Mouse (Mus musculus) monocyte, adult 5-6 weeks (primary cell): ENCODE measurements around the gene Olfr706. TPM values are rescaled to one million over a fixed set of nuclear protein-coding genes. Genes with fewer than 3 reads are reported as not detected.
"Not testable (repeated sequence)": the region's sequence is repeated elsewhere in the genome, so short reads cannot be mapped to it uniquely, and the experiment has no call there.

Experiments
- ATAC-seq: fragments of 153-309, 156-312 bp; replicated peaks from 2 replicates; pipeline ENCODE4 v1.8.0; 2017; ENCODE audit warnings: mild to moderate bottlenecking; ENCODE audit not compliant: low TSS enrichment, insufficient number of reproducible peaks, severe bottlenecking, poor library complexity, low FRiP score
- total RNA-seq: library from RNA; stranded (forward); fragments of 200-1000, 200-491, 200-594 nt; gene quantifications from 3 replicates; pipeline ENCODE4 v1.2.3, GENCODE M21; 2017

Gene Olfr706
- total RNA-seq, result not detected in 3 replicates

GRCm38 (mm10) chr7:106888062-106888461 lies at the start of gene Olfr706:
TSS of gene Olfr706 (minus strand) at chr7:106888162.
- no peak for ATAC-seq

- no peak for ATAC-seq
These were observed 44.2 kb upstream of the Olfr706 start, which contains the start of gene Olfr709-ps1 for GRCm38 (mm10) chr7:106932119-106932518. TSS of gene Olfr709-ps1 (minus strand) at chr7:106932219.

GRCm38 (mm10) chr7:106920961-106921360 lies 33.0 kb upstream of the Olfr706 start:
- ATAC-seq, result not testable (repeated sequence)

- no peak for ATAC-seq
These were observed 19.7 kb upstream of the Olfr706 start, which contains the start of gene Olfr1532-ps1 for GRCm38 (mm10) chr7:106907676-106908075. TSS of gene Olfr1532-ps1 (plus strand) at chr7:106908001.

GRCm38 (mm10) chr7:106901141-106901540 lies 13.2 kb upstream of the Olfr706 start, which contains the start of gene Olfr707:
TSS of gene Olfr707 (minus strand) at chr7:106901241.
- ATAC-seq, result not testable (repeated sequence)

GRCm38 (mm10) chr7:106876791-106877190 lies 11.2 kb downstream of the Olfr706 start, which contains the start of gene Olfr705:
TSS of gene Olfr705 (minus strand) at chr7:106876891.
- ATAC-seq, result no peak

- no peak for ATAC-seq
These were observed 25.1 kb downstream of the Olfr706 start, which contains the start of gene Olfr704 for GRCm38 (mm10) chr7:106862885-106863284. TSS of gene Olfr704 (plus strand) at chr7:106863185.

GRCm38 (mm10) chr7:106843060-106843459 lies 44.9 kb downstream of the Olfr706 start, which contains the start of gene Olfr703:
TSS of gene Olfr703 (plus strand) at chr7:106843360.
- no peak for ATAC-seq

- ATAC-seq, result no peak
These were observed 54.2 kb downstream of the Olfr706 start, which contains the start of gene Olfr702 for GRCm38 (mm10) chr7:106833793-106834192. TSS of gene Olfr702 (minus strand) at chr7:106833893.

Other genes starting within 250 kb of the Olfr706 start
- not detected in 3 replicates for gene Olfr693, start 207.6 kb downstream of the Olfr706 start, total RNA-seq
- gene Olfr694, start 196.3 kb downstream of the Olfr706 start, total RNA-seq, result not detected in 3 replicates
- not detected in 3 replicates for gene Olfr695, start 171.8 kb downstream of the Olfr706 start, total RNA-seq
- gene Olfr697, start 145.7 kb downstream of the Olfr706 start, total RNA-seq, result not detected in 3 replicates
- gene Olfr698, start 132.8 kb downstream of the Olfr706 start, total RNA-seq, result not detected in 3 replicates
- gene Olfr699, start 95.0 kb downstream of the Olfr706 start, total RNA-seq, result not detected in 3 replicates
- not detected in 3 replicates for gene Olfr700, start 79.3 kb downstream of the Olfr706 start, total RNA-seq
- not detected in 3 replicates for gene Olfr701, start 74.0 kb downstream of the Olfr706 start, total RNA-seq
- gene Olfr702, start 54.3 kb downstream of the Olfr706 start, total RNA-seq, result not detected in 3 replicates
- not detected in 3 replicates for gene Olfr703, start 44.8 kb downstream of the Olfr706 start, total RNA-seq
- not detected in 3 replicates for gene Olfr704, start 25.0 kb downstream of the Olfr706 start, total RNA-seq
- gene Olfr705, start 11.3 kb downstream of the Olfr706 start, total RNA-seq, result not detected in 3 replicates
- gene Olfr707, start 13.1 kb upstream of the Olfr706 start, total RNA-seq, result not detected in 3 replicates
- gene Olfr1532-ps1, start 19.8 kb upstream of the Olfr706 start, total RNA-seq, result not detected in 3 replicates
- not detected in 3 replicates for gene Olfr709-ps1, start 44.1 kb upstream of the Olfr706 start, total RNA-seq
- not detected in 3 replicates for gene Olfr710, start 60.1 kb upstream of the Olfr706 start, total RNA-seq
- gene Olfr6, start 75.8 kb upstream of the Olfr706 start, total RNA-seq, result not detected in 3 replicates
- gene Olfr711, start 87.3 kb upstream of the Olfr706 start, total RNA-seq, result not detected in 3 replicates
- gene Olfr2, start 117.9 kb upstream of the Olfr706 start, total RNA-seq, result not detected in 3 replicates
- not detected in 3 replicates for gene Olfr713, start 143.0 kb upstream of the Olfr706 start, total RNA-seq
- not detected in 3 replicates for gene Olfr714, start 182.8 kb upstream of the Olfr706 start, total RNA-seq
- not detected in 3 replicates for gene Olfr17, start 205.1 kb upstream of the Olfr706 start, total RNA-seq
- not detected in 3 replicates for gene Olfr715b, start 222.2 kb upstream of the Olfr706 start, total RNA-seq
- gene Olfr715, start 242.9 kb upstream of the Olfr706 start, total RNA-seq, result not detected in 3 replicates